In the genomic region with DNA sequence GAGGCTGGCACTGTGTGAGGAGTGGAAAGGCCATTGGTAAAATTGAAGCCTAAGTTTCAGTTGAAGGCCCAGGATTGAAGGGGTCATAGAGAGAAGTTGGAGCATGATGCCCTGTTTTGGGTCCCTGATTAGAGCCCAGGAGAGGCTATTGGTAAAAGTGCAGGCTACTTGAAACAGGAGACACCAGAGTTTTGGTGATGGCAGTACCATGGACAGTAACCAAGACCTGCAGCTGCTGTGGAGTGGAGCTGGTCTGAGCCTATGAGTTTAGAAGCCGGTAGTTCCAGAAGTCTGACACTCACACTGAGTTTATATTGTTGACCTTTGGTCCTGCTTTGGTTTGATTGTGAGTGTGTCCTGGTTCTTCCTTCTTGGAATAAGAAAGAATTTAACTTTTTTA, we compare ENCODE assay signal across 17 mouse cellular contexts. TPM values are rescaled to one million over a fixed set of nuclear protein-coding genes. Genes with fewer than 3 reads are reported as not detected.
A peak's percentile ranks its signal among the peaks of the same experiment; 100 is the strongest.
DNase-seq lines count a peak whose midpoint lies in the region; ATAC-seq and TF ChIP-seq lines count a peak whose summit lies in the region.
"Had no signal": no experiment of that assay in that cellular context is flagged by ENCODE, and none has a peak within 500 bp of the region (broad histone marks: within the 10 kb centered on the region; RNA-seq: fewer than 3 reads in every experiment).

No protein-coding gene starts in this region.

- no peak for TF ChIP-seq POLR2A in heart, adult 2 months (IDR thresholded peaks at IDR 0.05; ENCODE audit: insufficient read depth, low read depth, low read length)
- no peak for TF ChIP-seq POLR2A in lung, adult 2 months (IDR thresholded peaks at IDR 0.05; ENCODE audit: borderline replicate concordance, extremely low read depth, low read depth, low read length)
- TF ChIP-seq POLR2A in myocyte (IDR thresholded peaks at IDR 0.05; ENCODE audit: insufficient read length, low read depth) = no peak

- no peak overlapping the region for H3ac ChIP-seq in myocyte (ENCODE audit: control insufficient read depth, insufficient read length)

- no peak overlapping the region for H3K9ac ChIP-seq in heart, adult 2 months (ENCODE audit: low read depth, low read length)
- no peak overlapping the region for H3K9ac ChIP-seq in lung, embryonic 14.5 days
- H3K9ac ChIP-seq: heart, embryonic 13.5 days; hindbrain, embryonic 13.5 days; neural tube, embryonic 15.5 days had no signal

- intact Hi-C loops in heart, postnatal 10 days (cut with DNase I) = no loop called here
- intact Hi-C loops in heart, adult 2 months (cut with DNase I) = no loop called here

- H3K4me2 ChIP-seq in lung, embryonic 14.5 days = no peak overlapping the region
- H3K4me2 ChIP-seq in myocyte (ENCODE audit: low read depth) = no peak overlapping the region
- H3K4me2 ChIP-seq: heart, embryonic 13.5 days; hindbrain, embryonic 13.5 days; neural tube, embryonic 15.5 days had no signal

- no peak for TF ChIP-seq EP300 in heart, adult 2 months (IDR thresholded peaks at IDR 0.05; ENCODE audit: insufficient read depth, low read depth, low read length)

- no peaks in the 10 kb centered on the region for H3K79me2 ChIP-seq in heart, adult 2 months (replicated peaks; ENCODE audit: control insufficient read depth, insufficient read depth, low read length)
- no peaks in the 10 kb centered on the region for H3K79me2 ChIP-seq in myocyte (ENCODE audit: control insufficient read depth, insufficient read depth)

- peak; percentile 12 to 40 for DNase-seq in heart, postnatal 10 days
- no peak for DNase-seq in heart, adult 2 months
- peak; percentile 65 for DNase-seq in lung, embryonic 14.5 days
- DNase-seq in lung, adult 2 months = no peak
- peak; percentile 52 for DNase-seq in embryo, embryonic 10.5 days (ENCODE audit: low spot score)
- no peak for DNase-seq in thymus, postnatal 4 days
- DNase-seq in MN1 (ENCODE audit: low spot score) = no peak
- DNase-seq: cerebellum, adult 18-20 months; gastrocnemius, postnatal 36 days; retina, postnatal 1 day had no signal

- H3K36me3 ChIP-seq in heart, adult 2 months (ENCODE audit: control insufficient read depth, insufficient read depth, low read length) = no peaks in the 10 kb centered on the region
- H3K36me3 ChIP-seq in lung, embryonic 14.5 days (ENCODE audit: insufficient read depth) = no peaks in the 10 kb centered on the region
- no peaks in the 10 kb centered on the region for H3K36me3 ChIP-seq in myocyte (ENCODE audit: control insufficient read depth, insufficient read depth)
- H3K36me3 ChIP-seq: heart, embryonic 13.5 days; hindbrain, embryonic 13.5 days; neural tube, embryonic 15.5 days had no signal

- no peak overlapping the region for H3K4me3 ChIP-seq in heart, adult 2 months
- no peak overlapping the region for H3K4me3 ChIP-seq in lung, embryonic 14.5 days (ENCODE audit: low read depth, low read length)
- no peak overlapping the region for H3K4me3 ChIP-seq in lung, adult 2 months (replicated peaks; ENCODE audit: extremely low read depth, low read depth, low read length)
- H3K4me3 ChIP-seq in myocyte = no peak overlapping the region
- H3K4me3 ChIP-seq: heart, embryonic 13.5 days; hindbrain, embryonic 13.5 days; megakaryocyte, embryonic 14.5 days; neural tube, embryonic 15.5 days had no signal

- H3K27ac ChIP-seq in heart, adult 2 months = no peak overlapping the region
- H3K27ac ChIP-seq in lung, embryonic 14.5 days (ENCODE audit: low read depth) = no peak overlapping the region
- H3K27ac ChIP-seq: heart, embryonic 13.5 days; hindbrain, embryonic 13.5 days; neural tube, embryonic 15.5 days; stomach, postnatal 0 days had no signal

- no peaks in the 10 kb centered on the region for H3K9me3 ChIP-seq in lung, embryonic 14.5 days (ENCODE audit: low read depth, low read length)
- H3K9me3 ChIP-seq: heart, embryonic 13.5 days; hindbrain, embryonic 13.5 days; megakaryocyte, embryonic 14.5 days; neural tube, embryonic 15.5 days had no signal

- H3K4me1 ChIP-seq in heart, adult 2 months (ENCODE audit: control insufficient read depth, insufficient read depth, low read length) = no peaks in the 10 kb centered on the region
- no peaks in the 10 kb centered on the region for H3K4me1 ChIP-seq in lung, embryonic 14.5 days (ENCODE audit: insufficient read depth)
- H3K4me1 ChIP-seq in lung, adult 2 months (ENCODE audit: control insufficient read depth, insufficient read depth, low read length) = no peaks in the 10 kb centered on the region
- H3K4me1 ChIP-seq: heart, embryonic 13.5 days; hindbrain, embryonic 13.5 days; megakaryocyte, embryonic 14.5 days; neural tube, embryonic 15.5 days had no signal

- no peaks in the 10 kb centered on the region for H3K27me3 ChIP-seq in heart, adult 2 months (ENCODE audit: control insufficient read depth, insufficient read depth, low read length)
- H3K27me3 ChIP-seq in lung, embryonic 14.5 days (ENCODE audit: insufficient read depth, low read length) = no peaks in the 10 kb centered on the region
- H3K27me3 ChIP-seq in myocyte (ENCODE audit: control insufficient read depth, insufficient read depth, insufficient read length) = no peaks in the 10 kb centered on the region
- H3K27me3 ChIP-seq: heart, embryonic 13.5 days; hindbrain, embryonic 13.5 days; megakaryocyte, embryonic 14.5 days; neural tube, embryonic 15.5 days had no signal

- ATAC-seq in lung, embryonic 14.5 days (ENCODE audit: insufficient read depth) = peak; percentile 49; the same call in 1 of the 2 replicates
- ATAC-seq: intestine, postnatal 0 days had no signal

- WGBS in heart, adult 2 months = 51% methylated on average over 1 of the region's 1 CpGs
- 12% methylated on average over 1 of the region's 1 CpGs for WGBS in lung, embryonic 14.5 days
- WGBS in lung, adult 2 months = 63% methylated on average over 1 of the region's 1 CpGs

- TF ChIP-seq CTCF in heart, adult 2 months (IDR thresholded peaks at IDR 0.05) = no peak
- no peak for TF ChIP-seq CTCF in lung, embryonic 14.5 days (IDR thresholded peaks at IDR 0.05; ENCODE audit: low read depth)
- TF ChIP-seq CTCF in lung, adult 2 months (IDR thresholded peaks at IDR 0.05; ENCODE audit: insufficient read depth, low read length) = no peak

TF ChIP-seq in myocyte, 11 proteins besides CTCF, POLR2A, EP300 and RAD21:
- TF ChIP-seq TCF12 (IDR thresholded peaks at IDR 0.05; ENCODE audit: insufficient read depth, poor library complexity, severe bottlenecking) = no peak
- TF ChIP-seq MYOD1 (IDR thresholded peaks at IDR 0.05; ENCODE audit: control insufficient read depth in 1 of 3, insufficient read length in 2 of 3, low read depth in 2 of 3) = peak in 1 of 3 experiments; percentile 28
- TF ChIP-seq TCF3 (IDR thresholded peaks at IDR 0.05; ENCODE audit: insufficient read length, low read depth) = no peak
- TF ChIP-seq MAX (IDR thresholded peaks at IDR 0.05; ENCODE audit: low read depth) = no peak
- TF ChIP-seq REST (IDR thresholded peaks at IDR 0.05; ENCODE audit: insufficient read depth, insufficient read length) = peak; percentile 80
- TF ChIP-seq USF1 (IDR thresholded peaks at IDR 0.05; ENCODE audit: low read depth) = no peak
- no peak for TF ChIP-seq CEBPB (IDR thresholded peaks at IDR 0.05; ENCODE audit: insufficient read depth, poor library complexity, severe bottlenecking)
- peak in 2 of 3 experiments; percentile 30 to 40 for TF ChIP-seq MYOG (IDR thresholded peaks at IDR 0.05; ENCODE audit: control insufficient read depth in 1 of 3, insufficient read depth in 1 of 3, insufficient read length in 2 of 3, low read depth in 2 of 3)
TF ChIP-seq in myocyte: peak in this region for 3.

RNA-seq across cellular contexts. Expression of a gene that starts 36.2 kb away (rescaled TPM):
- total RNA-seq in heart, postnatal 10 days (2021) = 10 to 100 TPM; 63.4 to 64.7 TPM
- 10 to 100 TPM; 57.1 to 63.6 TPM for total RNA-seq in heart, adult 2 months (2021)
- polyA plus RNA-seq in heart, adult 2 months (2012; rRNA removed) = 28.3 and 55.7 TPM in 2 replicates
- polyA plus RNA-seq in lung, embryonic 14.5 days (2014; fragmentation: Nextera tagmentation; extraction: Ambion mirVana) = 83.5 and 88.0 TPM in 2 replicates
- 73.4 and 164 TPM in 2 replicates for polyA plus RNA-seq in lung, adult 2 months (2012; rRNA removed)
- 124 TPM for polyA plus RNA-seq in myocyte (2012; fragmentation: generic; extraction: Trizol)

Comparison
In these comparisons a context has a peak if more than half of its experiments do, and no peak if none do; other contexts are left out.
1. DNase-seq: peak in heart, postnatal 10 days (2 of 2), lung, embryonic 14.5 days (single experiment) and embryo, embryonic 10.5 days (single experiment); none in heart, adult 2 months (0 of 2), lung, adult 2 months (single experiment), thymus, postnatal 4 days (single experiment) and MN1 (single experiment).